Mouse (Mus musculus) natural killer cell, adult 2 months (primary cell): Measurements from ENCODE around the gene Fancc.
"Not testable (repeated sequence)": the region's sequence is repeated elsewhere in the genome, so short reads cannot be mapped to it uniquely, and the experiment has no call there.

Experiments
- DNase-seq, 2 experiments: peaks; one replicate each; pipeline ENCODE4 v3.0.0; 2022; ENCODE audit warnings: low spot score in 2 of 2

Gene Fancc

GRCm38 (mm10) chr13:63353312-63353711, 143.8 kb downstream of the Fancc start:
- not testable (repeated sequence) for DNase-seq

- DNase-seq: no peak
These were observed 147.0 kb downstream of the Fancc start for GRCm38 (mm10) chr13:63350076-63350475.

- no peak for DNase-seq
These were observed 149.4 kb downstream of the Fancc start for GRCm38 (mm10) chr13:63347639-63348038.

- DNase-seq: no peak
These were observed 151.4 kb downstream of the Fancc start for GRCm38 (mm10) chr13:63345476-63346225.

- DNase-seq: no peak
These were observed 152.6 kb downstream of the Fancc start for GRCm38 (mm10) chr13:63344481-63344880.

- no peak for DNase-seq
These were observed 154.3 kb downstream of the Fancc start for GRCm38 (mm10) chr13:63342781-63343180.

- no peak for DNase-seq
These were observed 157.1 kb downstream of the Fancc start for GRCm38 (mm10) chr13:63339946-63340345.

GRCm38 (mm10) chr13:63337239-63337960, 159.7 kb downstream of the Fancc start:
- DNase-seq: no peak

GRCm38 (mm10) chr13:63336335-63336734, 160.7 kb downstream of the Fancc start:
- no peak for DNase-seq

GRCm38 (mm10) chr13:63335421-63336134, 161.5 kb downstream of the Fancc start:
- DNase-seq: peak in 1 of 2 experiments; percentile 11

GRCm38 (mm10) chr13:63332576-63333300, 164.3 kb downstream of the Fancc start:
- DNase-seq: peak; percentile 28 to 41

- peak in 1 of 2 experiments; percentile 8 for DNase-seq
These were observed 165.7 kb downstream of the Fancc start for GRCm38 (mm10) chr13:63331379-63331778.

- DNase-seq: no peak
These were observed 166.7 kb downstream of the Fancc start for GRCm38 (mm10) chr13:63330236-63330860.

GRCm38 (mm10) chr13:63326015-63326414, 171.1 kb downstream of the Fancc start:
- no peak for DNase-seq

- no peak for DNase-seq
These were observed 171.9 kb downstream of the Fancc start for GRCm38 (mm10) chr13:63324978-63325848.

- no peak for DNase-seq
These were observed 172.8 kb downstream of the Fancc start for GRCm38 (mm10) chr13:63324311-63324710.

GRCm38 (mm10) chr13:63323286-63324075, 173.6 kb downstream of the Fancc start:
- no peak for DNase-seq

GRCm38 (mm10) chr13:63322756-63323155, 174.3 kb downstream of the Fancc start:
- DNase-seq: no peak

- DNase-seq: no peak
These were observed 175.4 kb downstream of the Fancc start for GRCm38 (mm10) chr13:63321689-63322088.
